Mouse (Mus musculus) lung, embryonic 16.5 days (tissue): ENCODE results near the gene Podn. TPM values are rescaled to one million over a fixed set of nuclear protein-coding genes. Genes with fewer than 3 reads are reported as not detected.

ENCODE experiments used
- ATAC-seq: fragments of 200-750 bp; cut with Nextera tagmentation; 2 replicates; pipeline ENCODE4 v1.8.0; 2017; ENCODE audit warnings: low read depth, mild to moderate bottlenecking, moderate library complexity
- H3K27ac ChIP-seq: fragments of 300-500 bp; sonication (generic); 2 replicates; pipeline ENCODE4 v1.5.1; 2014; ENCODE audit warnings: mild to moderate bottlenecking, control low read depth, low read length
- H3K27me3 ChIP-seq: fragments of 300-500 bp; sonication (generic); 2 replicates; pipeline ENCODE4 v1.6.1; 2014; ENCODE audit warnings: low read depth, low read length, mixed read lengths; ENCODE audit not compliant: control insufficient read depth, insufficient read depth
- H3K36me3 ChIP-seq: fragments of 300-500 bp; sonication (generic); 2 replicates; pipeline ENCODE4 v1.6.1; 2014; ENCODE audit warnings: low read length; ENCODE audit not compliant: control insufficient read depth, insufficient read depth
- H3K4me1 ChIP-seq: fragments of 300-500 bp; sonication (generic); replicated peaks from 2 replicates; pipeline ENCODE4 v1.6.1; 2014; ENCODE audit warnings: low read length, mixed read lengths; ENCODE audit not compliant: control insufficient read depth, insufficient read depth
- H3K4me2 ChIP-seq: fragments of 300-500 bp; sonication (generic); 2 replicates; pipeline ENCODE4 v1.6.1; 2014; ENCODE audit warnings: low read depth, low read length, control low read depth
- H3K4me3 ChIP-seq: fragments of 300-500 bp; sonication (generic); 2 replicates; pipeline ENCODE4 v1.5.1; 2014; ENCODE audit warnings: mild to moderate bottlenecking, low read length, control low read depth
- H3K9ac ChIP-seq: fragments of 300-500 bp; sonication (generic); 2 replicates; pipeline ENCODE4 v1.6.1; 2014; ENCODE audit warnings: low read length, control low read depth
- H3K9me3 ChIP-seq: fragments of 300-500 bp; sonication (generic); 2 replicates; pipeline ENCODE4 v1.6.1; 2016; ENCODE audit warnings: low read length; ENCODE audit not compliant: control insufficient read depth
- WGBS: fragments of 180-500 bp; shearing (Covaris S2); extraction: QIAGEN DNeasy Blood & Tissue Kit; methylation state at CpG from one replicate; pipeline ENCODE4 v1.1.7; 2014; 5-methylcytosine and 5-hydroxymethylcytosine counted together
- microRNA-seq: library from miRNA; unstranded; fragments of <30 nt; microRNA quantifications from one replicate; pipeline ENCODE4, GENCODE M21; 2016
- polyA plus RNA-seq: library from polyadenylated mRNA; unstranded; fragments of >200 nt; fragmentation: Nextera tagmentation; extraction: Ambion mirVana; gene quantifications from 2 replicates; pipeline ENCODE4 v1.2.1, GENCODE M21; 2015

Gene Podn
- polyA plus RNA-seq, 1 experiment from 2014 or later = 1.5 TPM

DNA sequence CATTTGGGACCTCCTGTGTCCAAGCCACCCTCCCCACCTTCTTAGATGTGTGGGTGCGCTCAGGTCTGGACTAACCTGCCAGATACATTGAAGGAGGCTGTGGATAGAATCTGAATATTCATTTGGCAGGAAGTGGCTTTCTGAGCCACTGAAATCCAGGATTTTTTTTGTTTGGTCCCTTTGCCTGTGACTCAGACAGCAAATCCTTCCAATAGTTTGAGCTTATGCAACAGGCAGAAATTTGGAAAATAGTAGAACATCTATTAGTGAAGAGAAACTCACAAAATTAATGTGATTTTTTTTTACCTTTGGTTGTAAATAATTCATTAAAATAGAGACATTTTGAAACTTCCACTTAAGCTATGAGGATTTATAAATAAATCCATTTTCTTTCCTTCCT is 125.1 kb downstream of the Podn start:
- no peaks in the 10 kb centered on the region for H3K36me3 ChIP-seq
- no peak for ATAC-seq
- H3K4me2 ChIP-seq = no peak overlapping the region
- no peaks in the 10 kb centered on the region for H3K9me3 ChIP-seq
- WGBS = 89% methylated on average over 1 of the region's 1 CpGs
- no peak overlapping the region for H3K27ac ChIP-seq
- H3K9ac ChIP-seq = no peak overlapping the region
- peaks cover 2% of the 10 kb centered on the region; the same call in 1 of the 2 replicates for H3K27me3 ChIP-seq
- H3K4me1 ChIP-seq = no peaks in the 10 kb centered on the region
- H3K4me3 ChIP-seq = no peak overlapping the region

DNA sequence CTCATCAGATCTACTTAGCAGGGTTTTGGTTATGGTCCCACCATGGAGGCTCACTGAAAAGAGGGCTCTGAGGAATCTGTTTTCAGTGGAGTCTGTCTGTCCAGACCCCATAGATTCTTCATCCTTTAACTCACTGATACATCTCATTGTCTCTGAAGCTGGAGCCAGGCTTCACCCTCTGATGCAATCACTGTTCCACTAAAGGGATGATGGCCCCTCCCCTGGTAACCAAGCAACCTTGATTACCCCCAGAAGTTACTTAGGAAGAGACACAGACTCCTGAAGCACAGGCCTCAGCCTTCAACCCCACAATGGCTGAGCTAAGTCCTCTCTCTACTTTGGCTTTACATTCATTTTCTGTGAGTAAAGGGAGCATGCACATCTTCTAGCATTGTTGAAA is 126.5 kb downstream of the Podn start:
- Histone ChIP-seq H3K4me3 (no peak overlapping the region), H3K9ac (no peak overlapping the region), H3K4me1 (no peaks in the 10 kb centered on the region), H3K36me3 (no peaks in the 10 kb centered on the region), H3K27ac (no peak overlapping the region), H3K9me3 (no peaks in the 10 kb centered on the region), H3K4me2 (no peak overlapping the region), H3K27me3 (peaks cover 2% of the 10 kb centered on the region; the same call in 1 of the 2 replicates)
- no peak for ATAC-seq

DNA sequence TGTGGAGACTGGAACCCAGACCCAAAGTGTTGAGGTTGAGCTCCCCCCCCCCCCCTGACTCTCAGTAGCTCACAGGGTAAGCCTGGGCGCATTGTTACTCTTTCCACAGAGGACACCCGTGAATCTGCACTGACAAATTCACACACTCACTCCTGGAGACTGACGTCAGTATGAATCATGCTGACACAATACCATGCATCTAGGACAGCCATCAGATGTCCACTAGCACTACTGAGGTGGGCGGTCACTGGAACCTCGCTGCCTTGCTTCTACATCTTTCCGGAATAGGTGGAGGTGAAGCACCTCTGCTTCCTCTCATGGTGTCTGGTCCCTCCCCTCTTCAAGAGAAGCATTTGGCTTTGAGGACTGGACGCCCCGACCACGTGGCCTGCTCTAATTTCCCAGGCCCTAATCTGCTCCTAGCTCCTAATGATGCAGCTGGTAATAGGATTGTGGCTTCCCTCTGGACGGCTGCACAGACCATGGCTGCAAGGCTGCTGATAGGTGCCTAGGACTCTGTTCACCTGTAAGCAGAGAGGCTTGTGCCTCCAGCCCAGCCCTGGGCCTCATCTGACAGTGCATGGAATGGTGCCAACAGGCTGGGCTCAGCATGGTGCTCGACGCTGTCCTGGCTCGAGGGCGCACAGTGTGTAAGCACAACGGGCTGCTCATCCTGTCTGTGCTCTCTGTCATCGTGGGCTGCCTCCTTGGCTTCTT is 128.1 kb downstream of the Podn start, which contains the start of gene Slc1a7:
Slc1a7 (plus strand) TSS at position 367 of the 717 bp plus-strand sequence.
- H3K9me3 ChIP-seq = no peaks in the 10 kb centered on the region
- H3K4me1 ChIP-seq = no peaks in the 10 kb centered on the region
- 72% methylated on average over 16 of the region's 16 CpGs for WGBS
- no peak for ATAC-seq
- H3K4me3 ChIP-seq = no peak within 1 kb of the TSS
- H3K27me3 ChIP-seq = peaks cover 2% of the 10 kb centered on the region; the same call in 1 of the 2 replicates
- no peak within 1 kb of the TSS for H3K27ac ChIP-seq
- H3K9ac ChIP-seq = no peak within 1 kb of the TSS
- H3K36me3 ChIP-seq = no peaks in the 10 kb centered on the region
- no peak within 1 kb of the TSS for H3K4me2 ChIP-seq

DNA sequence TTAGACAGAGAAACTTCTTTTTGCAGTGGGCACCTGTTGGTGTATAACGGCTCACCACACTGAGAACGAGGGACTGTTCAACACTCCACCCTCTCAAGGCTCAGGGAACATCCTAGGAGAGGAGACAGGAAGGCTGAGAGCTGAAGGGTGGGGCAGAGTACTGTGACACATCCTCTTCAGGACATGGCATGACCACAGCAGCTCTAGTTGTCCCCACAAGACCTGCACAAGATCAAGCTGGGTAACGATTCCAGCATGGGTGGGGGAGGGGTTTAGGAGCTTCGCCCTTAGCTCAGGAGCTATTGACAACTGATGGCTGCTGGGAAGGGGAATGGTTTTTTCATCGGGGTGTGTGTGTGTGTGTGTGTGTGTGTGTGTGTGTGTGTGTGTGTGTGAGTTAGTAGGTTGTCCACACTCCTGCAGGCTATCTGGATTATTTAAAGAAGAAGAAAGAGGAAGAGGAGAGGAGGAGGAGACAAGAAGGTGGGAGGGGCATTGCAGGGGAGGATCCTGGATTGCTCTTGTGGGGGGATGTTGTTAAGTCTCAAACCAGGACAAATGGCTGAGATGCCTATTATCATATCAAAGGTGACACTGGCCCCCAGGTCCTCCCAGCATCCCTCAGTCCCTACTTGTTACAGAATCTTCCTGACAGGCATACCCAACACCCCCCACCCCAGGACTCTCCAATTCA is 129.7 kb downstream of the Podn start:
- H3K4me1 ChIP-seq = peaks cover 12% of the 10 kb centered on the region
- no peak overlapping the region for H3K9ac ChIP-seq
- 46% methylated on average over 5 of the region's 5 CpGs for WGBS
- H3K27me3 ChIP-seq = peaks cover 2% of the 10 kb centered on the region; the same call in 1 of the 2 replicates
- no peak overlapping the region for H3K4me3 ChIP-seq
- no peak for ATAC-seq
- H3K9me3 ChIP-seq = no peaks in the 10 kb centered on the region
- H3K27ac ChIP-seq = no peak overlapping the region
- H3K4me2 ChIP-seq = no peak overlapping the region
- H3K36me3 ChIP-seq = no peaks in the 10 kb centered on the region

Small RNAs within 50 kb of the gene (microRNA-seq; reads per million reads assigned to microRNA genes)
- not detected for gene Mir6397

Other genes starting within 250 kb of the Podn start
- gene Magoh, start 216.7 kb downstream of the Podn start, polyA plus RNA-seq = 176 and 181 TPM in 2 replicates
- gene 0610037L13Rik, start 206.6 kb downstream of the Podn start, polyA plus RNA-seq = 117 and 121 TPM in 2 replicates
- 43.7 and 51.1 TPM in 2 replicates for gene Cpt2, start 172.8 kb downstream of the Podn start, polyA plus RNA-seq
- 0.16 and 0.19 TPM in 2 replicates for gene Slc1a7, start 128.1 kb downstream of the Podn start, polyA plus RNA-seq
- 326 and 342 TPM in 2 replicates for gene Scp2, start 48.6 kb upstream of the Podn start, polyA plus RNA-seq
- gene Echdc2, start 69.0 kb upstream of the Podn start, polyA plus RNA-seq = 49.4 and 50.5 TPM in 2 replicates
- 0.09 and 0.14 TPM in 2 replicates for gene Zyg11a, start 121.6 kb upstream of the Podn start, polyA plus RNA-seq
- 9.6 and 9.9 TPM in 2 replicates for gene Zyg11b, start 204.7 kb upstream of the Podn start, polyA plus RNA-seq
- 39.2 and 43.1 TPM in 2 replicates for gene Coa7, start 231.7 kb upstream of the Podn start, polyA plus RNA-seq